Mouse (Mus musculus): ENCODE data around the gene Olfr1394.

- TF ChIP-seq POLR2A (IDR thresholded peaks at IDR 0.05; ENCODE audit: borderline replicate concordance, control insufficient read depth, low read depth, low read length) (no peak), CTCF (IDR thresholded peaks at IDR 0.05; ENCODE audit: control insufficient read depth, insufficient read depth, low read length) (no peak)
Observed at GRCm38 (mm10) chr11:49170576-49170975, 16.4 kb downstream of the Olfr1394 start.
